Mouse (Mus musculus) thymus, postnatal 36 days (tissue): ENCODE results near the gene Jazf1.

Experiments
- DNase-seq, 2 experiments: peaks; one replicate each; pipeline ENCODE4 v3.0.0; 2022; ENCODE audit warnings: mixed read lengths in 2 of 2

The Jazf1 gene

DNA sequence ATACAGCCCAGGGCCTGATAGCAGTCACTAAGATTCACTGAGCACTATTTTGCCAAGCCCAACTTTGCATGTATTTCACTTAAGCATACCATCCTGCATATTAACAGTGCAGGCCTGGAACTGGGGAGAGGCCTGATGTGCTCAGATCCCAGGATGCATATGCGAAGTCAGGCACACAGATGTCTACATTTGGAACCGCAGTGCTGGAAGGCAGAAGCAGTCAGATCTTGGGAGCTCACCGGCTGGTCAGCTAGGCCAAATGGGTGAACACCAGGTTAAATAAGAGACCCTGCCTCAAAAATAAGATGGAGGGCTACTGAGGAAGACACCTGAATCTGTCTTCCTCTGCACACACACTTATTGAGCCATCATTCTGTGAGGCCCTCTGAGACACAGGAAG, 113.6 kb downstream of the Jazf1 start:
- no peak for DNase-seq

DNA sequence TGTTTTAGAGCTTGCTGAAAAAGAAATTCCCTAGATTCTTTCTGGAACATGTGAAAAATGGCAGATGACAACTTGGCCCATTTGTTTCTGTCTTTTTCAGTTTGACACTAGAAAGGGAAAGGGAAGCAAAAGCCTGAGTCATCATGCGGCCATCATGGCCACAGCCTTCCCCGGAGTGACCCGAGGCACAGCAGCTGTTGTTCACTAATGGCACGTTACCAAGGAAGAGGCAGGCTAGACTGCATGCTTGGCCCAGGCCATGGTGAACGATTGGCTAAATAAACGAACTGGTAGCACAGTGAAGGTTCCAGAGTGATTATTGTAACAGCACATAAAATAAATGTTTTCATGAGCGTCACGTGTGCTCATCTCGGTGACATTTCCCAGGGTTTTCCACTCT, 114.0 kb downstream of the Jazf1 start:
- no peak for DNase-seq

DNA sequence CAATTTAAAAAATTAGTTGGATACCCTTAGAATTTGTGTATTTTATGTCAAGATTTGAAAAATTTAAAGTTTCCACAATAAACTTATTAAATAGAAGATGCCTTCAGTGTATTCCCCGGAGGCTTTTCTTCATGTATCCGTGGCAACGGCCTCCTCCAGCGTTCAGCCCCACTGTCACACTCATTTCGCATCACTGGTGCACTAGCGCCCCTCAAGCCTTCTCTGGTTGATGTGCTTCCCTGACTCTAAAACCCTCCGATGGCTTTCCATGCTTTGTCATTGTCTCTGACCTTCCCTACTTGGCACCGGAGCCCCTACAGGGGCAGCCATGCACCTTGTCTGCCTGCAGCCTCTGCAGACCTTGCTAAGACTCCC, 115.9 kb downstream of the Jazf1 start:
- no peak for DNase-seq

DNA sequence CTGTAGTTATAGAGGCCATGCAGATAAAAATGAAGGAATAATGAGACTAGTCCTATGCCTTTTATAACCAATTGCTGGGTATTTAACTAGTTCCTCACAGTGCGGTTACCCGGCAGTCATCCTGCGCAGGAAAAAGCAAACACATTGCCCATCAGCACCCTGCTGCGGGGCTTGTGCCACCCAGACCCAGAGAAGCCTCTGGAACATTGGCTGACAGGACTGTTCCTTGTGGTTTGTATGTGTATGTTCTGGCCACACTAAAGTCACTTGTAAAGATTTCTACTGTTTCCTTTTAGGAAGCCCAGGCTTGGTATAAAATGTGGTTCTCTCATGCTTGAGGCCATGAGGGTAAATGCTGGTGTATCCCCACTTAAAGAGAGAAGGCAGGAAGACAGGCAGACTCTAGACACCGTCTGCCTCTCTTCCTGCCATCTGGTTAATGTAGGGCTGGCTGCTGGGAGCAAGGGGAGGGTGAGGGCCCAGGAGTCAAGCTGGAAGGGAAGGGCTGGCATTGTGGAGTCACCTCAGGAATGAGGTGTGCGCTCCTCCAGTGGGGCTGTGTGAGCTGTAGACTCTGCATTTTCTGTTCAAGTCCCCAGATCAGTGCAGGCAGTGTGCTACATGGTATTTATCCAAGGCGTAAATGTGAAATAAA, 116.4 kb downstream of the Jazf1 start:
- DNase-seq = no peak

GRCm38 (mm10) chr6:52950371-52950770, 118.1 kb downstream of the Jazf1 start:
- DNase-seq = no peak

- DNase-seq = no peak
Observed at GRCm38 (mm10) chr6:52942534-52942933, 125.9 kb downstream of the Jazf1 start.

- no peak for DNase-seq
Observed at GRCm38 (mm10) chr6:52942101-52942500, 126.3 kb downstream of the Jazf1 start.

GRCm38 (mm10) chr6:52937916-52938315, 130.5 kb downstream of the Jazf1 start:
- no peak for DNase-seq

DNA sequence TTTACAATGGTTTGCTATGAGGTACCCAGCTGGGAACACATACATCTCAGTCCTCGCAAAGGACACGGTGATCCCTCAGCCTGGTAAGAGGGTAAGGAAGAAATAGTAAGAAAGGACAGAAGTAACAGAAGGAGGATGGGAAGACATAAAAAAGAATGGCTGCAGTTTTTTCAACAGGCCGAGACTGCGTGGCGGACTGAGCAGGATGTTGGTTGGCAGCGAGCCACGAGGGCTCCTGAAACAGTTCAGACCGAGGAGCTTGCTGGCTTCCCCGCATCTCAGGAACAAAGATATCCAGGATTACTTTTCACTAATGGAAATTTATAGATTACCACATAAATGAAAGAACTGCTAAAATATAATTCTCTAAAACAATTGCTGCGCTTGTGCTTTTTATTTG, 131.4 kb downstream of the Jazf1 start:
- no peak for DNase-seq

DNA sequence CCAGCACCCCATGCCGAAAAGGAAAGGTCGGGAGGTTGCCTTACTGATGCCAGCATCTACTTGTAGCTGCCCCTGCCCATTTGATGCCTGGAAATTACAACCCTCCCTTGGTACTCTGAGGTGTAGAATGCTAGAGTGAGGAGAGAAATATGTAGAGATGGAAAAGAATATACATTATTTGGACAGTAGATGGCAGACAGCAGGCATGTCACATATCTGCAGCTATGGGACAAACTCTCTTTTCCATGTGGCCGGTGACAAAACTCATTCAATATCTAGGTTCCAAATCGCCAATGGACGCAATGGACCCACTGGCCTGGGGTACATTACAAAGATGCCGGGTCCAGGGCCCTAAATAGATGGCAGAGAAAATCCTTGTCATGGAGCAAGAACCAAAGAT, 134.4 kb downstream of the Jazf1 start:
- no peak for DNase-seq

DNA sequence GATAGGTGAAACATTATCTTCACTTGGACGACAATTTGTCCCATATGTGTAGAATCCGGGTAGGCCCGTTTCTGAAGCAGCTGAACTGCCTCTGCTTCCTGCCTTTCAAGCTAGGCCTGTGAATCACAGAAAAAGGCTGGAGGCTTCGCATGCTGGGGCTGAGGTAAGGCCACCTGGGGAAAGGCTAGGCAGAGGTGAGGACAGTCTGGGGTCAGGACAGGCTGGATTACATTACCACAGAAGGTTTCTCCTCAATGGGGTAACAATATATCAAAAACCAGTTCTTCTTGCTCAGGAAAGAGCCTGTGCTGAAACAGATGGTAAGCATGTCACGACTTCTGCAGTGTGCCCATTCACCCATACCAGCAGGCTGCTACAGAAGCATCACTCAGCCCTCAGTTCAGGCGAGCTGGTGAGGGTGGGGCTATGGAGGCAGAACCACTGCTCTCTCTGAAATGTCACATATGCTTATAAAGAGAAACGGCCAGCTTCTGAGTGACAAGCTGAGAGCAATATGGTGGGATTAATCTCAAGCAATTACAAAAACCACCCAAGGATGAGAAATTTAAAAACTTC, 135.7 kb downstream of the Jazf1 start:
- DNase-seq = no peak

GRCm38 (mm10) chr6:52929358-52929757, 139.1 kb downstream of the Jazf1 start:
- no peak for DNase-seq

GRCm38 (mm10) chr6:52926947-52927346, 141.5 kb downstream of the Jazf1 start:
- DNase-seq = peak in 1 of 2 experiments; percentile 11

DNA sequence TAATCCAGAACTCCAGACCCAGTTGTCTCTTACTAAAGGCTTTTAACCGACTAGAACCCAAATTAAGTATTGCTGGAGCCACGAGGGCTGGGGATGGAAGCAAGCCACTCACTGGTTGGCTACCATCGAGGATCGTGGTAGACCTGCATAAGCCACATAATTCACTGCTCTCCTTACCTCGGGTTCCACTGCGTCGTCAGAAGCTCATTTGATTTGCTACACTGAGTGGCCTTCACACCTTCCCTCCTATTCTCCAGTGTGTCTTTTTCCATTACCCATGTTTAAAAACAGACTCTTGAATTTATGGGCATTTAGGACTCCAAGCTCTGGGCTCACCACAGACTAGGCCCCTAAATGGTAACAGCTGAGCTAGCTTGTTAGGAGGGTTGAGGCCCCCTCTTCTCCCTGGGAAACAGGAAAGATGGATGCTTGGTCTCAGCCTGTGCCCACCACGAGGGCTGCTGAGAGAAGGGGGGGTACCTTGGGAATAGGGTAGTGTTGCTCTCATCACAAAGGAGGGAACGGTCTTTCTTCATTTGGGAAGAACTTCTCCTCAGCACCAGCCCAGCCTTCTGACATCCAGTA, 142.9 kb downstream of the Jazf1 start:
- DNase-seq = no peak

DNA sequence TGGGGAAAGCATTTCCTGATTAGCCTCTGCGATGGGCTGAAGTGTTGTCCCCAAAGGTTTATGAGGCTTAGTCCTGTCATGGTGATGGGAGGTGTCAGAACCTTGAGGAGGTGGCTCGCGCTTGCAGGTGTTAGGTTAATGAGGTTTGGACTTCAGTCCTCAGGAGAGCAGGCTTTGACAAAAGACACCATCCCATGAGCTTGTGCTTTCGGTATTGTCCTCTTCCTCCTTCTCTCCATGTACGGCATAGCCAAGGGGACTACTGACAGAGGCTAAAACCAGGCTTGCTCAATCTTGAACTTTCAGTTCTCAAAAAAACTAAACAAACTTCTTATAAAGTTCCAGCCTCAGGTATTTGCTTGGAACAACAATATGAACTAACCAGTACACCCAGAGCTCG, 147.2 kb downstream of the Jazf1 start:
- no peak for DNase-seq

- no peak for DNase-seq
Observed at GRCm38 (mm10) chr6:52920719-52921118, 147.7 kb downstream of the Jazf1 start.

- peak in 1 of 2 experiments; percentile 24 for DNase-seq
Observed at GRCm38 (mm10) chr6:52919442-52919841, 149.0 kb downstream of the Jazf1 start.

- DNase-seq = peak; percentile 89 to 90
Observed at GRCm38 (mm10) chr6:52918980-52919379, 149.5 kb downstream of the Jazf1 start.

DNA sequence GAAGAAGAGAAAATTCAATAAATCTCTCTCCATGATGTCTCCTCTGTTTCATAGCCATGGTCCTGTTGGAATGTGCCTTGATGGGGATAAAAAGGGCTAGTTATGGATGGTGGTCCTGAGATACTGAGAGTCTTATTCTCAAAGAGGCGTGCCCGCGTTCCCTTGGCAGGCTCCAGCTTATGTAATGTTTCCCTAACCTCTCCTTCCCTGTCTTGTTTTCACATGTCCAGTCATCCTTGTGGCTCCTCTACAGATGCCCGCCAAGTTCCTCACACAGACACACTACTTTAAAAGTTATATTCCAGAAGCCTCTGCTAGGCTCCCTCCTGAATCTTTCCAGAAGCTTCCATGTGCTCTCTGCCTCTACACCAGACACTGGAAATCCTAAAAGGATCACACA, 151.0 kb downstream of the Jazf1 start:
- no peak for DNase-seq

DNA sequence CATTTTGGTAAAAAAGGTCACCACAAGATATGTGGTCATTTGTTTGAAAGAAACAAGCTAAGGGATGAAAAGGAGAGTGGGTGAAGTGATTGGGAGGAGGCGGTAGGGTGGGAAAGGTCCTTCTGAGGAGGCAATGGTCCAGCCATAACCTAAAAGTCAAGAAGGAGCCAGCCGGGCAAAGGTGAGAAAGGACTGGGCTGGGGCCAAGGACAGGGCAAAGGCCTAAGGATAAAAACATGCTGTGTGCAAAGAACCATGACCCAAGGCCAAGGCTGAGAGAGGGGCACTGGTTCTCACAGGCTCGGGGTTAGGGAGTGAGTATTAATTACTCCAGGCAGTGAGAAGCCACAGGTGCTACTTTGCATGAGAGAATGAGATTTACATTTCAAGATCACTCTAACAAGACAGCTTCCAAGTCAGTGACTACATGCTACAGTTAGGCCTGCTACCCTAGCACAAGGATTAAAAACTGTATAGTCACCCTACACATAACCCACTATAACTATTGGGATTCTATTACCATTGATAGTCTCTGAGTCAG, 151.5 kb downstream of the Jazf1 start:
- DNase-seq = no peak

DNA sequence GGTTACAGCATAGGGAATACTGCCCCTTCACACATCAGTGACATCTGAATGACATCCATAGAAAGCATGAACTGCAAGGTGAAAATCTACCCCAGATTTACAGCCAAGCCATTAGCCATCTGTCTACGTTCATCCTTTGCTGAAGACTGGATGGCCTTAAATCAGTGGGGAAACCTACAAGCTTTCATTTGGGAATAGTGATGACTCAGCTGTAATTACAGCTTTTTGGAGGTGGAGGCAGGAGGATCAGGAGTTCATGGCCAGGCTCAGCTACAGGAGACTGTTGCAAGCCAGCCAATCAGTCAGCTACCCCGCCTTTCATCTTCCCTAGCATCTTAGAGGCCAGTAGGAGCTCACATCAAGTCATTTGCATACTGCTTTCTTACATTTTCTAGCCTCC, 153.5 kb downstream of the Jazf1 start:
- no peak for DNase-seq

DNA sequence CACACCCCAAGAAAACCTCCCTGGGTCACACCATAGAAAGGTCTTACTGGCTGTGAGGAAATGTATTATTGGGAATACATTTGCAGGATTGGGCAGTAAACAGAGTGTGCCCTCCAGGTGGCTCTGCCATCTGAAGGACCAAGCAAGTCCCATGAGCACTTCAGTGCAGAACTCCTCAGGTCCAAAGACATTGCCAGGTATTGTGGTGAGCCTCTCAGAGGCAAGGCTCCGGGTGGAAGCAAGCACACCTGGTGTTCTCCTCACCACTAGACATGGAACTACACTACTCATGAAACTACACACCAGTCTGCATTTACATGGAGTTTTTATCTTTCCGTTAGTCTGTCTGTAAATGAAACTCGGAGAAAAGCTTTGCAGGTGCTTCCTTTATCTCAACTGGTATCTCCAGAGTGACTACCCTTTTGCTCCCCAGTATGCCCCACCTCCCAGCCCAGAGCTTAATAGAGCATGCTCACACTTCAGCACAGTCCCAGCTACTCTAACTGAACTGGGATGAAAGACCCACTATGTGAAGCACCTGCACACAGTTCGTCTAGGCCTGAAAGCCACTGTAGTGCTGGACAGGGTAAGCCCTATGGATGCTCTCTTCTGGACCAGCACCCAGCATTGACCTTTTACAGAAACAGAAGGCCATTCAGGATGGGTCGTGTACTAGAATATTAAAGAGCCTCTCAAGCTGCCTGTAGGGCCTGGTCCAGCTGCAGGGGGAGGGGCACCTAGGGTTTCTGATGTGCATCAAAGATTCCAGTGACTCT, 156.1 kb downstream of the Jazf1 start:
- DNase-seq = peak; percentile 66 to 81

DNA sequence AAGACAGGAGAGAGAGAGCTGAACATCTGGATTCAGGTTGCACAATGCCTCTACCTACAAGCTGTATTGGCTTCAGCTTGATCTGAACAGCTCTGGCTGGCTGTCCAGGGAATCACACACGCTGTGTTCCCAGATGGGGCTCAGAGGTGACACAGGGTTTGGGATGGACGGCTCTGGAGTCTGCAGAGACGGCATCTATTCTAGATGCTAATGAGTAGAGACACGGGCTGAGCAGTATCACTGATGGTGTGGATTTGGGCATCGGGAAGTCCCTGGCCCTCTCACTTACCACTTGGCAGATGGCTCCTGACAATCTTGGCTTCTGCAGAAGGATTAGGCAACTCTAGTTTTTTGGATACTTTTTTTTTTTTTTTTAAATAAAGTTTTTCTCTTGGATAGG, 161.6 kb downstream of the Jazf1 start:
- DNase-seq = no peak

GRCm38 (mm10) chr6:52905100-52905499, 163.3 kb downstream of the Jazf1 start:
- DNase-seq = no peak
